Mouse (Mus musculus): ENCODE measurements around the gene Vipas39. TPM values are rescaled to one million over a fixed set of nuclear protein-coding genes. Genes with fewer than 3 reads are reported as not detected.
"Not testable (repeated sequence)": the region's sequence is repeated elsewhere in the genome, so short reads cannot be mapped to it uniquely, and the experiment has no call there.

The Vipas39 gene
- total RNA-seq (2022): 10 to 100 TPM; 23.5 to 25.1 (median 24.0) TPM

DNA sequence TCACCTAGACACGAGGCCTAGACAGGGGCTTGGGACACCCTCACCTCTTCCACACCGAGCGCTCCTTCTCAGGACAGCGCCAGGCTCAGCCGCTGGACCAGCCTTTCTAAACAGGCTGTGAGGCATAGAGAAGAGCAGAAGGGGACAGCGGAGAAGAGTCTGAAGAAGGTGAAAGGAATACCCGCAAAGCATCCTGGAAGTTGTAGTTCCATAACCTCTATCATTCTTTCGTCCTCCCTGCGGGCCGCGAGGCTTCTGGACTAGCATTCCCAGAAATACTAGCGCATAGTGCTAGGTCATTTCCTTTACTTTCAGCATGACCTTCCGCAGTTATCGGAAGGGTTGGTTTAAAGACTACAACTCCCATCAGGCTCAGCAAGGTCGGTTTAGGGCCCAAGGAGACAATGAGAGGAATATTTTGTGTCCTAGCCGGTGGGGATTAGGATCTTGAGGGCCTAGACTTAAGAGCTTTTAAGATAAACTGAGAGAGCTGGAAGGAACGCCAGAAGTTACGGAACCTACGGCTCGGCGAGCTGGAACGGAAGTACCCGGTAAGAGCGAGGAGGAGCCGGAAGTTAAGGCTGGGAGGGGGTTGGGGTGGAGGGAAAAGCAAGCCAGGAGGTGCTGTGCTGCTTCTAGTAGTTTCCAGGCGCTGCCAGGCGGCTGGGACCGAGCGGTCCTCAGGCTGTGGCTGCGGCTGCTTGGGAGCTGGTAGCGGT, at the start of gene Vipas39, which contains the start of gene Ahsa1:
Gene Vipas39 (minus strand): TSS at position 149 of the 719 bp plus-strand sequence.
Gene Ahsa1 (plus strand): TSS at position 372 of the 719 bp plus-strand sequence.
- peak; percentile 95 for DNase-seq (ENCODE audit: low spot score)

DNA sequence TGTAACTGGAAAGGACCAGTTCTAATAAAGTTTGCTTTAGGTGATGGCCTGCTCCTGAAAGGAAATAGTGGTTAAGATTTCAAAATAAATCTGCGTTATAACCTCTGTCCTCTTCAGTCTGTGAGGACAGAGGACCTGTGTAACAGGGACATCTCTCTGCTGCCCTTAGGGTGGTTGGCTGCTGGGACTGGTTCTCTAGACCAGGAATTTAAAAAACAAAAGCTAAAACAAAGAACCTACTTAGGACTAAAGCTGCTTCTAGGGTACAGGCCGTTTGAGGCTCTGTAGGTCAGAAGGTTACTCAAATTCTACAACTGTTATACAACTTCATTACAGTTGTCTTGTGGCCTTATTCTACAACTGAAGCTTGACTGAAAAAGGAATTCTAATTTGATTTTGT, 47.0 kb upstream of the Vipas39 start:
- DNase-seq (ENCODE audit: low spot score): no peak

DNA sequence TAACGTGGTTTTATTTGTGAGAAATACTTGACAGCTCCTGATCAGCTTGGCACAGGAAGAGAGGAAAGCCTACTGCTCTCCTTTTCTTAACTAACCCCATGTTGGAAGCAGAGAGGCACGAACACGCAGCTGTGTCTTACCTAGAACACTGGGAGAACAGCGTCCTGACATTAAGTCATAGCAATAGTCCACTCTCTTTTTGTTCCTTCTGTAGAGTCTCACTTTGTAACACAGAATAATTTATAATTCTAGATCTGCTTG, 40.5 kb upstream of the Vipas39 start:
- DNase-seq (ENCODE audit: low spot score): not testable (repeated sequence)

DNA sequence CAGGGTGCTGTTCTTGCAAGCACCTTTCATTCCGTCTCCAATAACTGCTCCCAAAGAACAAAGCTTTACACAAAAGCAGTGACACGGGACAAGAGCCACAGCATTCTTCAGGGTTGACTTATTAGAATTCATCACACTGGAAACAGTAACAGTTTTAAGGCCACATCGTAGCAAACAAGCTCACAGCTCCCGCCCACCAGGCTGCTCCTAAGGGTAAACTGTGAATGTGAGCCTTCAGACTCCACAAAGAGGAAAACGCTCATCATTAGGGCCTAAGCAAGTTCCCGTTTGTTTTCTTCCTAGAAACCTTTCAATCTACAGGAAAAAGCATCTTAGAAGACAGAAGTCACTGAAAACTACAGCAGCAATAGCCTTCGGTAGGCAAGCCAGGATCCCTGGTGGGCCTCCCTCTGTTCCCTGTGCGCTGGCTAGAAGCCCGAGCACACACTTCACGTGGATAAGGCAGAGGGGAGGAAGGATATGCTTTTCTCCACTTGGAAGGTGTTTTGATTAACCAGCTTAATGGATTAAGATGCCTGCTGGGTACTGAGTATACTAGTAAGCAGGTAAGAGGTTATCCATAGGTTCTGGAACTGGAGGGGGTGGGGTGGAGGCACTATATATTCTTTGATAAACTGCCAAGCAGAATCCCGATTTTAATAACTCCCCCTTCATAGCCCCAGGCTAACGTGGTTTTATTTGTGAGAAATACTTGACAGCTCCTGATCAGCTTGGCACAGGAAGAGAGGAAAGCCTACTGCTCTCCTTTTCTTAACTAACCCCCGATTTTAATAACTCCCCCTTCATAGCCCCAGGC, 39.9 kb upstream of the Vipas39 start:
- no peak for DNase-seq (ENCODE audit: low spot score)

DNA sequence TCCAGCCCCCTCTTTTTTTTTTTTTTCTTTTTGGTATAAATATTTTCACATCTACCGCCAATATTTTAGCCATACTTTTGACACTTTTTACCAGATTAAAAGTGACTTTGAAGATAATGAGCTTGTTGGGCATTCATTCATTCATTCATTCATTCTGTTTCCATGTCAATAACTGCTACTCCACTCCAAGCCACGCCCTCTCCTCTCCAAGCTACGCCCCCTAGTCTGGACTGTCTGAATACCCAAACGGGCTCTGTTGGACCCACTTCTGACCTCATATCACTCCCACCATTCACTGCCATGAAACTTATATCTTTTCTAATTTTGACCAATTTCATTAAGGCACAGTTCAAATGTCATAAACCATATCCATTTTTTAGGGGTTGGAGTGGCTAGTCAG, 35.1 kb upstream of the Vipas39 start:
- no peak for DNase-seq (ENCODE audit: low spot score)

DNA sequence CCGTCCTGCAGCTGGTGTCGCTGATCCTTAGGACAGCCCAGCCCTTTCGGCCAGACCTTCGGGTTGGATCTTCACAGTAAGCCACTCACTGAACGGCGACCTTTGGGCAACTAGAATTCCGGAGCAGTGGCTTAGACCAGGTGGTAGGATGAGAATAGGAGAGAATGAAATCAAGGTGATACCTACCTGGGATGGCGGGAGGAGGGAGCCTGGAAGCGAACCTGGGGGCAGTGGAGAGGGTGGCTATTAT, 34.3 kb upstream of the Vipas39 start:
- DNase-seq (ENCODE audit: low spot score): no peak

DNA sequence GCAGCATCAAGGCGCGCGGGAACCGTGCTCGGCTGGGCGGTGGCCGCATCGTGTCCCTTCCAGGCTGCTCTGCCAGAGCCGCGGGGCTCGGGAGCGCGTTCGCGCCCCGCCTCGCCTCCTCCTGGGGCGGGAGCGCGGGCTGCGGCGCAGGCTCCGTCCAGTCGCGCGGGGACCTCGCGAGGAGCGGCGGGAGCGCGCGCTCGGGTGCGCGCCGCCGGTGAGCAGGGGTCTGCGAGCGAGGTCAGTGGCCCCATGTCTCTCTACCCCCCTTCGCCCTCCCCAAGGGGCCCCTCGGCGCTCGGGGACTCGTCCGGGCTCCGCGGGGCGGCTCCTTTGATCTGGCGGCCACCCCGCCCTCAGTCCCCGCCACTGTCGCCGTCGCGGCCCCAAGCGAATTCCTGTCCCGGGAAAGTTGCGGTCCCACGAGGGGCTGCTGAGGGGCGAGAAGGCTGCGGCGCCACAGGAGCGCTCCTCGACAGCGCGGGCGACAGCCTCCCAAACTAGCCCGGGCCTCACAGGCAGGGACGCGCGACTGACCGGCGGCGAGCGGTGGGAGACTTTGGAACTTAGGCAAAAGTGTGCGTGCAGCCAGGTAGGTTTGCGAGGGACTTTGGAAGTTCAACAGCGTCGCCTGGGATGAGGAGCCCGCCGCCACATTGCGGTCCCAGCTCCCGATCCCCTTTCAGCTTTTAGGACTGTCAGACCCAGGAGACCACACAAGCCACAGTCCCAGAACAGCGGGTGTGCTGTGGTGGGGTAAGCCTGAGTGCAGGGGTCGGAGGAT, 33.8 kb upstream of the Vipas39 start, which contains the start of gene Ism2:
Gene Ism2 (minus strand): TSS at position 49 of the 784 bp plus-strand sequence.
- DNase-seq (ENCODE audit: low spot score): no peak

DNA sequence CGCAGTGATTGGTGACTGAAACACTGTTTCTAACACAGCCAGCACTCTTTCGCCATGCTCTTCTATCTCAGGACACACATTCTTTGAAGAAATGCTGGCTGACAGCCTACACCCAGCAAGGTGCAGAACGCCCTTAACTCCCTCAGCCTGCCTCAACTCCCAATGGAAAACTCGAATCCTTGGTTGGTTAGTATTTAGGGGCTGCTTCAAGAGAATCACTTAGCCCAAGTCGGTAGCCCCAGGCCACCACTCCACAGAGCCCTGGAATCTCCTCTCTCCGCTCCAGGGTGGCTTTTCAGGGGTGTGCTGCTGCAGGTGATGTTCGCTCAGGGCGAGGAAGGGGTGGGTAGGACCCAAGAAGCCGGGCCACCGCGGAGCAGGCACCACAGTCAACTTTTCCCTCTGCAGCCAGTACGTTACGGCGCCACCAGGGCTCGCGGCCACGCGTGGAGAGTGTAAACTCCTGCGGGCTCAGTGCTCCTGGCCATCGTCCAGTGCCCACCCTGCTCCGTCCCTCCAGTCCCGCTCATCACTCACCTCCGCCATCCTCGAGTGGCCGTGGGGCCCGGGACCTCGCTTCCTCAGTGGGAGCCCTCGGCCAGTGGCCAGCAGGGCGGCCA, 33.1 kb upstream of the Vipas39 start:
- DNase-seq (ENCODE audit: low spot score): no peak

DNA sequence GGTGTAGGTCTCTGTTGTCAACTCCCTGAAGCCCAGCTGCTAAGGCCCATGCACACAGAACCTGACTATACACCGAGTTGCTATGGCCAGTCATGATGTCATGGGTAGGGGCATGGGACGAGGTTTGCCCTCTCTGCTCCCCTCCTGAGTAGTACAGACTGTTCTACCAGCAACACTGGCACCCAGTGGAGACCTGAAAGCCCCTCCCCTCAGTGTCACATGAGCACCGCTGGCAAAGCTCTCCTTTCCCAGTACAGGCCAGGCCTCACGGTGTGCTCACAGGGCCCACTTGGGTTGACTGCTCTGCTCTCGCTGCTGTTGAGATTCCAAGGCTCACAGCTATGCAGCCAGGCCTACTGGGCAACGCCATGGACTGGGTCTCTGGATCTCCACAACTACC, 27.9 kb upstream of the Vipas39 start:
- DNase-seq (ENCODE audit: low spot score): no peak

DNA sequence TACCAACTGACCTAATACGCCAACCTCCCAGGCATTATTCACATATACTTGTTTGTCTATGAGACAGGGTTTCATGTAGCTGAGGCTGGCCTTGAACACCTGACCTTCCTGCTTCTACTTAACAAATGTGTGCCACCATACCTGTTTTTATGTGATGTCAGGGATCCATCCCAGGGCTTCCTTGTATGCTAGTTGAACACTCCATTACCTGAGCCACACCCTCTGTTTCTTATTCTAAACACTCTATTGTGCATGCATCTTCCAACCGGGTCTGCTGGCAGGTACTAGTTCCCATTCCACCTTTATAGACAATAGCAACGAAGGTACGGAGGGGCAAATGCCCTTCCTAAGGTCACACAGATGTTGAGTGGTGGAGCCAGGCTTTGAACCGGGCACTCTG, 23.0 kb upstream of the Vipas39 start:
- no peak for DNase-seq (ENCODE audit: low spot score)

DNA sequence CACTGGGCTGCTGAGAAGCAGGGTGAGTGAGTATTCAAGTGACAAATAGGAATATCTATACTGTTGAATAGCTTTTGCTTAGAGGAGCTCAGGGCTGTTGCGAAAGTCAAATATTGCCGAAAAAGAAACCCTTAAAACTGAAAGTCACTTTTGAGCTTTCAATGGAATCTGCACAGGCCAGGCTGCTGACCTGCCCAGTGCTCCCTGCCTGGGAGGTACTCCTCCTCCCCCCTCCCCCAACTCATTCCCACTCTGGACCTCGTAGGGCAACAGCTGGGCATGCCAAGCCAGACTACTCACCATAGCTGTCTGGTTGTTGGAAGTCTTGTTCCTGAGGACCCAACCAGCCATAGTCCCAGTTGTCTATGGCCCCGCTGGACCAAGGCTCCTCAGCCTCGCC, 18.7 kb upstream of the Vipas39 start:
- no peak for DNase-seq (ENCODE audit: low spot score)

DNA sequence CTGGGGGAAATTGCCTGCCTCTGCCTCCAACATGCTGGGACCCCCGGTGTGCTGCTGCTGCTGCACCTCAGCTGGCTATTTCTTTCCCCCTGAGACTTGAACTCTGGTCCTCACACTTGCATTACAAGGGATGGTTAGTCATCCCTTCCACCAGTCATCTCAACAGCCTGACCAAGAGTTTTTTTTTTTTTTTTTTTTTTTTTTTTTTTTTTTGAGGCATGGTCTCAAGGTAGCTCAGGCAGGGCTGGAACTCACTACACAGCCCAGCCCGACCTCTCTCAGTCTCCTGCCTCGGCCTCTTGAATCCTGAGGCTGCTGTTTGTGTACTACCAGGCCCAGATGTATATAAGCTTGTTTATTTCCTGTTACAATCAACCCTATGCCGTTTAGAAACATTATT, 18.2 kb upstream of the Vipas39 start:
- no peak for DNase-seq (ENCODE audit: low spot score)

DNA sequence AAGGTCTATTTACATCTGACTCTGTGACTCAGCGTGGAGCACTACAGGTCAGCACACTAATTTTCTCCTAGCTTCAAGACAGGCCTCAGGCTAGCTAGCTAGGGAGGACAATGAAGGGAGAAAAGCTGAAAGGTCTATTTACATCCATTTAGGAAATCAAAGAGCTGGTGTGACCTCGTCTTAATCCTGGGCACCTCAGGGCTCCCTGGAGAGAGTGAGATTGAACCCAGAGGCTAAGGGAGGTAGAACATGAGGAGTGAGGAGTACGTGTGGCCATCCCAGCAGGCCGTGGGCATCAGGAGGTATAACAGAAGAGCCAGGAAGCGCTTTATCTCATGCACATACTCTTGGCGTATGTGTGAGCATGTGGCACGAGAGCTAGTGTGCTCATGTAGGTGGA, 17.6 kb upstream of the Vipas39 start:
- no peak for DNase-seq (ENCODE audit: low spot score)

DNA sequence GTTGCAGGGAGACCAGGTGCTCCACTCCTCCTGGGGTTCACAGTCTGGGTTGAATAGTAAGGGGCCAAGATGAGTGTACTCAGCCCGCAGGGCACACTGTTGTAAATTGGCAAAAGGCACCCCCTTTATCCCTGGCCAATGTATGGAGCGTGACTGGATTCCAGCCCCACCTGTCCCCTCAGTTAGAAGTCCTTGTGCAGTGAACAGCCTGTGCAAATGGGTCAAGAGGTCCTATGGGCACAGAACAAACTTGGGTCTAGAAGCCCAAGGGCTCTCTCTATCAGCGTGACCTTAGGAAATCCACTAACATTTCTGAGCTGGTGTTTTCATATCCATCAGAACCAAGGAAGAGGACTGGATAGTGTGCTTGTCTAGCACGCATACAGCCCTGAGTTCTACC, 16.7 kb upstream of the Vipas39 start:
- DNase-seq (ENCODE audit: low spot score): no peak

DNA sequence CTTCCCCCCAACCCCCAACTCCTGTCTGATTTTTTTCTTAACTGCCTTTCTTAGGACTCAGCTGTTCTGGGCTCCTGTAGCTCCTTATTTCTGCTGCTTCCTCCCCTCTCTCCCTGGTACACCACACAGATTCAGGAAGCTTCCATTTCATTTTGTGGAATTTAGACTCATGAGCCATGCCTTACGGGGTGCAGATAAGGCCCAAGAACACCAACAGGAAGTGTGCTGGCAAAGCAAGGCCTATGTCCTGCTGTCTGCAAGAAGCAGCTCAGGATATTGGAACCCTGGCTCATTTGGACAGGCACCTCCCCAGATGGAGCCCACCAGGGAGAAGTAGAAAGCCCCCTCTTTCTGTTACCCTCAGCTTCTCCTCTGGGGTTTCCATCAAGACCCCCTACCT, 15.7 kb upstream of the Vipas39 start:
- DNase-seq (ENCODE audit: low spot score): no peak

DNA sequence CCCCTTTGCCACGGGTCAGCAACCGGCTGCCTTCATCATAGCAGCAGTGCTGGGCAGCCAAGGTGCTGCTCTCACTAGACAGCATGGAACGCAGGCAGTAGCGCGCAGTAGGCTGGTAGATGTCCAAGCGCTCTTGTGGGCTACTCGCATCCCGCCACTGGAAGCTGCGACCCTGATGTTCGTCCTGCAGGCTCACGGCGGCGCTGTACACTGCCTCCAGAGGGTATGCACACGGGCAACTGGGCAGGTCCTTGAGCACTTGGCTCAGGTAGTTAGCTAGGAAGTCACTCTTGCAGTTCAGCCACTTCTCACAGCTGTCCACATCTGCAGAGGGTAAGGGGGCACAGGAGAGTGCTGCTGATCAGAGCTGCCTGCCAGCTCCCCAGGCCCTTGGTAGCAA, 13.8 kb upstream of the Vipas39 start:
- DNase-seq (ENCODE audit: low spot score): no peak

DNA sequence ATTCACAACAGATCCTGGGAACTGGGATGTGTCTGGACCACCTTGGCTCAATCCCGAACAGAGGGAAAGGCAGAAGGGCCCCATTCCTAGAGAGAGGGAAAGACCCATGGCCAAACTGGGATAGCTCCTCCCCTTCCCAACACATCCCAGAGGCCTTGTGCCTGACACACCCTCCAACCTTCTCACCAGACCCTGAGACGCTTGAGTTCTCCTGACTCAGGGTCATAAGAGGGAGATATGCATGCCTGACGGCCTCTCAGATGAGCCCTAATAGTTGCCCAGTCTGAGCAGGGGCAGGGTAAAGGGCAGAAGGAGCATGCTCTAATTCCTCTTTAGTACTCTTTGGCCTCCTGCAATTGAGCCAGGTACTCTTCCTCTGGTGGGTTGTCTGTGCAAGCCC, 13.3 kb upstream of the Vipas39 start:
- no peak for DNase-seq (ENCODE audit: low spot score)

DNA sequence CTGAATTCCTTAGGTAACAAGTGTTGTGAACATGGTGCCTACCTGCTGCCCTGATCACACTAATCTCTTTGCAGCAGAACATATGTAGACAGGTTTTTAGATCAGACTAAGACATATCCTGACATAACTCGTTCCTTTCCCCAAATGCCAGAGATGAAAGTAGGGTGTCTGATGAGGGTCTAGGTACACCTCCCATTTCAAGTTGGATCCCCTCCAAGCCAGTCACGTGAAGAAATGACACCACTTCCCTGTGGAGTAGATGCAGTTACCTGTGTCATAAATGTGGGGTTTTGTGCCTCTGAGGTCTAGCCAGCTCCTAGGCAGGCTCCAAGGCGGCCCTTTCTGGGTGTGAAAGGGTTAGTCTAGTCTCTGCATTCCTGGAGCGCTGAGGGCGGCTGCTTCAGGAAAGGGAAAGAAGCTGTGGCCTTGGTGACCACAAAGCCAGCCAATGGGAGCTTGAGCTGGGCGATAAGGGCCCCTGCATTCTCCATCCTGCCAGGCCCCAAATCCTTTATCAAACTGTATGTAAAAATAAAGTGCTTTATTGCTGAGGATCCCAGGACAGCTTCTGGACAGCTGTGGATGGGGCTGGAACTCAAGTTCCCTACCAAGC, 12.2 kb upstream of the Vipas39 start:
- DNase-seq (ENCODE audit: low spot score): no peak

DNA sequence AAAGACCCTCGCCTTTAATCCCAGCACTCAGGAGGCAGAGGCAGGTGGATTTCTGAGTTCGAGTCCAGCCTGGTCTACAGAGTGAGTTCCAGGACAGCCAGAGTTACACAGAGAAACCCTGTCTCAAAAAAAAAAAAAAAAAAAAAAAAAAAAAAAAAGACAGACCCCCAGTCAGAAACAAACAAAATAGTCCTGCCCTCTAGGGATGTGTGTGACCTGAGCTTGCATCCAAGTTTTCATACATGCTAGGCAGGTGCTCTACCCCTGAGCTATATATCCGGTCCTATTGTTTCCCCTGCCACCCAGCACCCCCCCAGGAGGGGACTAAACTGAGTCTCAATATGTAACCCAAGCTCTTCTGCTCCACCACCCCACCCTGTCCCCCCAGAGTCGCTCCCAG, 11.2 kb upstream of the Vipas39 start:
- DNase-seq (ENCODE audit: low spot score): not testable (repeated sequence)

DNA sequence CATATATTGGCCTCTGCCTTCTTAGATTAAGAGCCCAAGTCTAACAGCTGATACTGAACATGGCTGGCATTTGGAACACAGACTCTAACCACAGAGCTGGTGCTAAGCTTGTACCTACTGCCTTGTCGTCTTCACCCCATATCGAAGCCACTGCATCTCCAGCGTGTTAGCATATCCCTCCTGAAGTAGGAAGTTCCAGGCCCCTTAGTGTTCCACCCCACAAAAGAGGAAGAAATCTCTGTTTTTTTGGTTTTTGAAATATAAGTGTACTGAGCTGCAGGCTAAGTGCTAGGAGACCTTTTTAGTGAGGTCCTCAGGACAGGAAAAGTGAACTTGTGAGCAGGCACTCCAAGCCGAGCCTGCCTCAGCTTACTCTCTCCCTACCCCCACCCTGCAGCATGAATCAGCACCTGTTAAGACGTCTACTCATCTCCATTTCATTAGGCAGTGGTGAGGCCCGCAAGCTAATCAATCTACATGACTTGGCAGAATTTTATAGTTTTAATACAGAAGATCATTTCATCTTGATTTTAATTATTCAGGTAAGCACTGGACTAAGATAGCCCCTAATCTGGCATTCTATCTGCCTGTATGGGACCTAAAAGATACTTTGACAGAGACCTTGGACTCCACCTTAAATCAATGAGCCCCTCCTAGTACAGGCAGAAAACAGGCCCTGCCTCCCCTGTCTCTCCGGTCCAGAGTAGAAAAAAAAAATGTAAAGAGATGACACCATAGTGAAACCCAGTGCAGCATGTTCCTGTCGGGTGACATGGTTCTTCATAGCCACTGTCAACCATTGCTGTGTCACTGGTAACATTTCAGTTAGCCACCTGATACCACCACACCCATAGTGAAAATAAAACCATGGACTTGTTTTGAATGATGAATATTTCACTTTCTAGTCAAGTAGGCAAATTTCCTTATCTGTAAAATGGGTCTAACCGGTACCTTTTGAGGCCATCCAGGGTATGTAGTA, 9.1 kb upstream of the Vipas39 start:
- DNase-seq (ENCODE audit: low spot score): no peak

DNA sequence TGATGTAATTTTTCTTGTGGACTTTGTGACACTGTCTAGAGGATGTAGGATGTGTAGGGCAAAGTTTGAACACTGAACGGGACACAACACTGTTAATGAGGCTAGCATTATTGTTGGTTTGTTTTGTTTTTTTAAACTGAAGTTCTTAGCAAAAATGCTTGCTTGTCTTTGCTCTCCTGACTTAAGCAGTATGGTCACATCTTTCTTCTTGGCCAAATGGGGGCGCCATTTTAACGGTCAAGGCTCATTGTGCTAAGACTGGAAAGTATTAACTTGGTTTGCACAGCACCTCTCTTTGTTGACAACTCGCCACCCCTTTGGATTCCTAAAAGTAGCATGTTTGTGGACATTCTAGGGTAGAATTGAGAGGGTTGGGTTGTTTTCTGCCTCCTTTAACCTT, 1.6 kb upstream of the Vipas39 start:
- DNase-seq (ENCODE audit: low spot score): no peak

Measured in heart, adult 8-10 months (tissue).